Mouse (Mus musculus) C2C12 (cell line): ENCODE data around the gene Olfr524.

ENCODE experiments used
- CTCF ChIP-seq: IDR thresholded peaks from one replicate; pipeline ENCODE4 v1.5.1; 2011; ENCODE audit not compliant: control insufficient read depth, insufficient read depth, insufficient read length
- MAX ChIP-seq: IDR thresholded peaks from one replicate; pipeline ENCODE4 v1.6.1; 2011; ENCODE audit warnings: mild to moderate bottlenecking, control low read depth
- USF1 ChIP-seq: IDR thresholded peaks from one replicate; pipeline ENCODE4 v1.6.1; 2011; ENCODE audit warnings: low read depth, mild to moderate bottlenecking, control low read depth, moderate library complexity

- TF ChIP-seq MAX: no peak
- no peak for TF ChIP-seq CTCF
- TF ChIP-seq USF1: no peak
Measured at GRCm38 (mm10) chr7:140228476-140228875, 22.7 kb upstream of the Olfr524 start.
